Mouse (Mus musculus) forebrain, embryonic 10.5 days (tissue): ENCODE measurements around the gene Lypd6. TPM values are rescaled to one million over a fixed set of nuclear protein-coding genes. Genes with fewer than 3 reads are reported as not detected.

ENCODE experiments used
- DNase-seq: peaks from one replicate; pipeline ENCODE4 v3.0.0-alpha.2; 2017; ENCODE audit warnings: low spot score; ENCODE audit errors: extremely low spot score
- H3K27ac ChIP-seq: fragments of 300-500 bp; sonication (generic); 2 replicates; pipeline ENCODE4 v1.5.1; 2016; ENCODE audit warnings: mild to moderate bottlenecking
- H3K27me3 ChIP-seq: fragments of 300-500 bp; sonication (generic); 2 replicates; pipeline ENCODE4 v1.6.1; 2016; ENCODE audit warnings: mild to moderate bottlenecking; ENCODE audit not compliant: poor library complexity, severe bottlenecking
- H3K36me3 ChIP-seq: fragments of 300-500 bp; sonication (generic); replicated peaks from 2 replicates; pipeline ENCODE4 v1.6.1; 2016; ENCODE audit warnings: mild to moderate bottlenecking, moderate library complexity
- H3K4me1 ChIP-seq: fragments of 300-500 bp; sonication (generic); 2 replicates; pipeline ENCODE4 v1.6.1; 2016
- H3K4me3 ChIP-seq: fragments of 300-500 bp; sonication (generic); 2 replicates; pipeline ENCODE4 v1.5.1; 2016; ENCODE audit warnings: mild to moderate bottlenecking, moderate library complexity
- H3K9me3 ChIP-seq: fragments of 300-500 bp; sonication (generic); 2 replicates; pipeline ENCODE4 v1.6.1; 2016; ENCODE audit warnings: mild to moderate bottlenecking, moderate library complexity
- WGBS: fragments of 180-500 bp; shearing (Covaris S2); methylation state at CpG from one replicate; pipeline ENCODE4 v1.1.7; 2016; 5-methylcytosine and 5-hydroxymethylcytosine counted together
- polyA plus RNA-seq: library from polyadenylated mRNA; unstranded; fragments of >200 nt; fragmentation: Nextera tagmentation; extraction: Ambion mirVana; gene quantifications from 2 replicates; pipeline ENCODE4 v1.2.1, GENCODE M21; 2016

Lypd6 gene
- polyA plus RNA-seq, 1 experiment from 2014 or later = 3.9 TPM

DNA sequence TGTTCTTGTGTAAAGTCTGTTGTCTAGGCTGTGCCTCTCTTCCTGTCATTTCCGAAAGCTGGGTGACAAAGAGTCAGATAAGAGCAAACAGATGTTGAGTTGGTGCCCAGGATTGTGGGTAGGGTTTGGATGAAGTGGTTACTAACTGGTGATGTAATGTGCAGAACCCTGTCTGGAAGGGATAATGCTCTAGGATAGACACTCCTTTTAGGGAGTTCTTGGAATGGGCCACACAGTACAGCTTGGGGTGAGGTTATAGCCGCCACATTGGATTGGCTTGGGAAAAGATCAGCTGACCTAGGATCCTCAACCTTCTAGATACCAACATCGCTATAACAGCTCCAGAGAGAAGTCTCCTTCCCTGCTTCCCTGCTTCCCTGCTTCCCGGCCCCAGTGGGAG lies 5.9 kb downstream of the Lypd6 start:
- H3K4me3 ChIP-seq = no peak overlapping the region
- no peaks in the 10 kb centered on the region for H3K36me3 ChIP-seq
- H3K27ac ChIP-seq = no peak overlapping the region
- peaks cover 5% of the 10 kb centered on the region; the same call in 1 of the 2 replicates for H3K4me1 ChIP-seq
- H3K27me3 ChIP-seq = peaks cover 22% of the 10 kb centered on the region
- no peaks in the 10 kb centered on the region for H3K9me3 ChIP-seq
- 81% methylated on average over 4 of the region's 4 CpGs for WGBS
- no peak for DNase-seq

DNA sequence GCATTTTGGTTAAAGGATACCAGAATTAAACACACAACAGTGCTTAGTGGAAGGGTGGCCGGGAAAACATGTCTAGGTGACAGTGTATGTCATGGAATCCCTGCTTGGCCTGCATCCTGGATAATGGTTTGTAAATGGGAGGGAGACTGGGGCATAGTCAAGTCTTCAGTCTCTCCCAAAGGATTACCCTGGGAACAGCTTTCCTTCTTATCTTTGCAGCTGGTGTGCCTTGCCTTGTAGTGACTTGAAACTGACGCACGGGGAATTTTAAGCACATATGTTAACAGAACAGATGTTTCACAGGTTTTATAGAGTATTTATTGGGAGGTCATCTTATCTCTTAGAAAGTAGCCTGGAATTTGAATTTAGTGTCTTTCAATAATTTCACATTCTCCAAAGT lies 18.5 kb downstream of the Lypd6 start:
- Histone ChIP-seq H3K4me1 (peaks cover 7% of the 10 kb centered on the region; the same call in 1 of the 2 replicates), H3K27me3 (no peaks in the 10 kb centered on the region), H3K36me3 (no peaks in the 10 kb centered on the region), H3K9me3 (no peaks in the 10 kb centered on the region), H3K4me3 (no peak overlapping the region), H3K27ac (no peak overlapping the region)
- no peak for DNase-seq
- WGBS = 88% methylated on average over 3 of the region's 3 CpGs

DNA sequence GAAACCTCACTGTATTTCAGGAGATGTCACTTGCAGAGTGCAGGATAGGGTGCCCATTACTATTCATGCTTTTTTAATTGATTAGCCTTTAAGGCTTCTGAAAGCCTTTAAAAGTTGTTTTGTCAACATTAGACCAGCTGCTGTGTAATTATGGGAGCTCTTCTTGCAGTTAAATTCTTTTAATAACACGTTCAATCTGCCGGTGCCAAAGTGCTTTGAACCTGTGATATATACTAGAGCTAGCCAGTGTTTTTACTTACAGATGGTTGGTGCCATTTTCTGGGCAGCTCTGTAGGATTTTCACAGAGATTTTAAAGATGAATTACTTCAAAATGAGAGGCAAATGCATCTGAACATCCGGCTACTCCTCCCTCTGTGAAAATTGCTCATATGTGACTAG lies 21.5 kb downstream of the Lypd6 start:
- Histone ChIP-seq H3K4me3 (no peak overlapping the region), H3K36me3 (no peaks in the 10 kb centered on the region), H3K27me3 (no peaks in the 10 kb centered on the region), H3K27ac (no peak overlapping the region), H3K4me1 (peaks cover 7% of the 10 kb centered on the region; the same call in 1 of the 2 replicates), H3K9me3 (no peaks in the 10 kb centered on the region)
- no peak for DNase-seq
- WGBS = 78% methylated on average over 3 of the region's 3 CpGs

DNA sequence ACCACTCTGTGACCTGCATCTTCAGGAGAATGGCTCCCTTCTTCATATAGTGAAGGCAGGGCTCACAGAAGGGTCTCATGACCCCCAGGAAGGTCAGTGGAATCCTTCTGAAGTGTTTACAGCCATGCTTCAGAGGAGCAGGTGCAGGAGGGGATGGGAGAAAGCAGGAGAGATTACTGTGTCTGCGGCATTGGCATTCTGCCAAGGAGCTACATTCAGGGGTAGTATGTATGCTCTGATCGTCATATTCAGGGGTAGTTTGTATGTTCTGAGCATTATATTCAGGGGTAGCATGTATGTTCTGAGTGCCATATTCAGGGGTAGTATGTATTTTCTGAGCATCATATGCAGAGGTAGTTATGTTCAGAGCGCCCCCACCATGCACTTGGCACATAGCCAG lies 30.1 kb downstream of the Lypd6 start:
- no peaks in the 10 kb centered on the region for H3K9me3 ChIP-seq
- H3K36me3 ChIP-seq = no peaks in the 10 kb centered on the region
- no peak overlapping the region for H3K4me3 ChIP-seq
- peaks cover 22% of the 10 kb centered on the region for H3K4me1 ChIP-seq
- no peaks in the 10 kb centered on the region for H3K27me3 ChIP-seq
- DNase-seq = no peak
- 96% methylated on average over 3 of the region's 3 CpGs for WGBS
- H3K27ac ChIP-seq = no peak overlapping the region

DNA sequence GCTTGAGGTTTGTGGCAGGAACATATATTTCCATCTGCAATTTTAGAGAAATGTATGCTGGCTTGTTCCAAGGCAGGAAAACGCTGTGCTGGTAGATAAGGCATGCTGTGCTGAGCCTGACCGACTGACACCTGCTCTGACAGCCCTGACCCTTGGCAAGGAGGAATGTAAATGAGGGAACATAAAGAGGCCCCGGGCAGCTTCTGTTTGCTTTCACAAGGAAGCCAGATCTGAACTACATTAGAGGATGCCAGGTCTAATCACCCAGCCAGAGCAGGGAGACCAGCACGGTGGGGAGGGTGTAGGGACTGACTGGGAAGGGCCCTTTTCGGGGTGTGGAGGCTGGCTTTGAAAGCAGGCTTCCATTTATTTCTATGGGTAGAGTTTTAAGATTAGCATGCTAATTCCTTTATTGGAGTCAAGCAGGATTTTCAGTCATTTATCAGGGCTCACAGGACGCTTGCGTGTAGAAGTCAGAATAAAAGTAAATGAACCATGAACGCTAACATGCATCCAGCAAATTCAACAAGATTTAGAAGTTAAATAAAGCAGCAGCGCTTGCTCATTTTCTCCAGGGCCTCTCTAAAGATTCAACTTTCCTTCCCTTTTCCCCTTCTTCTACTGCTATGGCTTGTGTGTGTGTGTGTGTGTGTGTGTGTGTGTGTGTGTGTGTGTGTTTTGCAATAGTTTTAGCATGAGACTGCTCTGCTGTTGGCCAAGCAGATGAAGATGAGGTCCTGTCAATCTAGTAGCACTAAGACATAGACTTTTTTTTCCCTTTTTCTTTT lies 34.3 kb downstream of the Lypd6 start:
- H3K27me3 ChIP-seq = no peaks in the 10 kb centered on the region
- DNase-seq = no peak
- H3K4me3 ChIP-seq = no peak overlapping the region
- peak overlapping the region; percentile 13; the same call in 1 of the 2 replicates for H3K27ac ChIP-seq
- H3K36me3 ChIP-seq = no peaks in the 10 kb centered on the region
- peaks cover 42% of the 10 kb centered on the region for H3K4me1 ChIP-seq
- H3K9me3 ChIP-seq = no peaks in the 10 kb centered on the region
- 35% methylated on average over 9 of the region's 9 CpGs for WGBS

DNA sequence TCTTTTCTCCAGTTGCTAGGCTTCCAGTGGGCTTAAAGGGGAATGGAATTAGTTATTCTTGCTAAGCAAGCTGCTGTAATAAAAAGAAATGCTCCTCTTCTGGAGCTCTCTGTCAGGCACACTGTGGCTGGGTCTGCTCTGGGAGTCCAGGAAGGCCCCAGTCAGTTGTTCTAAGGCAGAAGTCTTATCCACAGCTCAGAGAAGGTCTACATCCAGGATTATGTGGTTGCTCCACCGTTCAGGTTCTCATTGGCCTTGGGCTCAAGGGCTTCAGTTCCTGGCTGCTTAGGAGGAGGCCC lies 34.9 kb downstream of the Lypd6 start:
- H3K4me1 ChIP-seq = peaks cover 42% of the 10 kb centered on the region
- peak overlapping the region; percentile 26; the same call in 1 of the 2 replicates for H3K27ac ChIP-seq
- no peak for DNase-seq
- H3K9me3 ChIP-seq = no peaks in the 10 kb centered on the region
- 82% methylated on average over 1 of the region's 1 CpGs for WGBS
- H3K4me3 ChIP-seq = no peak overlapping the region
- no peaks in the 10 kb centered on the region for H3K27me3 ChIP-seq
- H3K36me3 ChIP-seq = no peaks in the 10 kb centered on the region

DNA sequence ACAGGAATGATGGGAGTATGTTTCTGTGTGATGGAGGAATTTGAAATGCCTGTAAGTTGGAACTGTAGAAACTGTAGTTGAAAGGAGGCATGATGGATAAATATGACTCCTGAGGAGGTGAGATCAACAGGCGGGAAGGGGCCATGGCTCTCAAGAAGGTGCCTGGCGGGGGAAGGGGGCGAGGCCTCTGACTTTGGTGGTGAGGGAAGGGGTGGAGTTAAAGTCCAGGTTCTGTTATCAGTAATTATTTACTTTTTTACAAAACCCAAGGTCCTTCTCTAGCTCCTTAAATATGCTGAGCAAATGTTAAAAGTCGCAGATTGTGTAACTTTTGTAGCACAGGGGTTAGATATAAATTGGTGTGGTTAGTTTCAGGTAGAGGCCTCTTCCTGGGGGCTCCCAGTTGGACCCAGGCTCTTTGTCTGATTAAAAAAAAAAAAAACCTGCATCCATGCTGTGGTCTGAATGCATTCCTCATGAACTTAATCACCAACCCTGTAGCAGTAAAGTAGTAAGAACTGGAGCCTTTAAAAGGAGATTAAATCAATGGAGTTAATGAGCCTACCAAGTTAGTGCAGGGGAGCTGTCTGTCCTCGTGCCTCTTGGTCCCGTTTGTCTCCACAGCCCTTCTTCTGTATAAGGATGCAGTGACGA lies 37.7 kb downstream of the Lypd6 start:
- no peaks in the 10 kb centered on the region for H3K27me3 ChIP-seq
- no peaks in the 10 kb centered on the region for H3K36me3 ChIP-seq
- H3K9me3 ChIP-seq = no peaks in the 10 kb centered on the region
- no peak overlapping the region for H3K4me3 ChIP-seq
- peaks cover 34% of the 10 kb centered on the region for H3K4me1 ChIP-seq
- WGBS = 52% methylated on average over 7 of the region's 7 CpGs
- H3K27ac ChIP-seq = peak overlapping the region; percentile 59; the same call in 1 of the 2 replicates
- DNase-seq = no peak

DNA sequence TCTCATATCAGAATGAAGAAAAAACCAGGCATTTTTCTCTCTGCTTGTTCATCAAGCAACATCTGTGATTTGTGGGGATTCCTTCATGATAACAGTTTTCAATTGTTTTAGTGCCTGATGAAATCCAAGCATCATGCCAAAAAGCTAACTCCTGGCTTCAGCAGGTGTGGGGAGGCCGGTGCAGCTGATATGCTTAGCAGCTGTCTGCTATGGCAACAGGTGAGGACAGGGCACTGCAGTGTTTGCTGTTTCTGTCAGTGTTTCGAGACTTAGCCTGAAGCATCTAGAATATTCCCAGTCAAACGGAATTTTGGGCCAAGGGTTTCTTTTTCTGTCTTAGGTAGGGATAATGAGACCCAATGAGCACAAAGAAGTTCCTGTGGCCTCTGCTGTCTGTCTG lies 39.4 kb downstream of the Lypd6 start:
- 81% methylated on average over 3 of the region's 3 CpGs for WGBS
- no peak for DNase-seq
- no peaks in the 10 kb centered on the region for H3K27me3 ChIP-seq

DNA sequence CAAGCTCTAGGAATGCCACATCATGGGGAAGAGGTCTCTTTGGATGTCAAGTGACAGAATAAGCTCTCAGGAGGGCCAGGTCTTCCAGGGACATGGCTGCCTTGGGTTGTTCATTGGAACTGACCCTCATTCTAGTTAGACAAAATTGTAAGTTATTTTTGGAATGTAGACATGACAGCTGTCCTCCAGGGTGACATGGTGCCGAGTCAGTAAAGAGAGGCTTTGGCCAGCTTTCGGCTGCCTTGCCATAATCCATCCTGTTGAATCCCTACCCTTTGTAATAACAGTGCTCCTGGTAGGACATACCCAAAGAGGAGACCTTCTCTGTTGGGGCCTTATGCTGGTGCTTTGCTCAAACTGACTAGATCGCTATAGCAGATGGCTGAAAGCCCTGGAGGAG lies 39.8 kb downstream of the Lypd6 start:
- H3K4me1 ChIP-seq = peaks cover 33% of the 10 kb centered on the region
- H3K9me3 ChIP-seq = no peaks in the 10 kb centered on the region
- no peak for DNase-seq
- H3K27me3 ChIP-seq = no peaks in the 10 kb centered on the region
- no peak overlapping the region for H3K27ac ChIP-seq
- H3K36me3 ChIP-seq = no peaks in the 10 kb centered on the region
- H3K4me3 ChIP-seq = no peak overlapping the region
- 87% methylated on average over 3 of the region's 3 CpGs for WGBS

More for the DNA sequence above, 39.4 kb downstream of the Lypd6 start:
- Histone ChIP-seq H3K4me1 (peaks cover 36% of the 10 kb centered on the region), H3K4me3 (no peak overlapping the region), H3K27ac (no peak overlapping the region), H3K36me3 (no peaks in the 10 kb centered on the region), H3K9me3 (no peaks in the 10 kb centered on the region)

DNA sequence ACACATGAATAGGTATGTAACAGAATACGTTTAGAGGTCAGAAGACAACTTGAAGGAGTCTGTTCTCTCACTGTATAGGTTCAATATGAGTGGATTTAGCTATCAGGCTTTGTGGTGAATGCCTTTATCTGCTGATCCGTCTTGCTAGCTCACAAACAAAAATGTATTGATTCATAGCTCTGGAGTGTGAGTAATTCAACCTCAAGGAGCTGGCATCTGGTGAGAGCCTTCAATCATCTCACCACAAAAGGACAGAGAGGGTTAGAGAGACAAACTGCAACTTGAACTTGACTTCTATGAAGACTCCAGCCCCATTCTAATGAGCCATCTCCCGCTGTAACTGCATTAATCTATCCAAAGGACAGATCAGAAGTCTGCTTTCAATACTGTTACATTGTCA lies 40.6 kb downstream of the Lypd6 start:
- Histone ChIP-seq H3K27ac (no peak overlapping the region), H3K4me1 (peaks cover 28% of the 10 kb centered on the region), H3K27me3 (no peaks in the 10 kb centered on the region), H3K9me3 (no peaks in the 10 kb centered on the region), H3K36me3 (no peaks in the 10 kb centered on the region), H3K4me3 (no peak overlapping the region)
- DNase-seq = no peak
- WGBS = 76% methylated on average over 3 of the region's 3 CpGs

DNA sequence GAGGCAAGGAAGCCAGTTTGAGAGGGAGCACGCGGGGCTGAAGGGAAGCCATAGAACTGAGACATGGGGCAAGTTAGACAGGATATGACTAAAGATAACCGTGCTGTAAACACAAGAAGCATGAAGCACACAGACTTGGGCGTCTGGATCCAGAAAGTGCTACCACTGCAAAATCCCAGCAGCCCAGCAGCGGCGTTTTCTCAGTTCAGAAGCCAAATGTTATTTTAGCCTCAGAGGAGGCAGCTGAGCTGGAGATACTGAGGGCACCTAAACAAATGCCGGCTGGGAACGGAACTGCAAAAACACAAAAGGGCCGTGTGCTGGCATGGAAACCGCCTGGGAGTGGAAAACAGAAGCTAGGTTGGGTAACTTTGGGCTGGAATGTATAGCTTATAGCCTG lies 43.9 kb downstream of the Lypd6 start:
- Histone ChIP-seq H3K4me3 (no peak overlapping the region), H3K36me3 (no peaks in the 10 kb centered on the region), H3K27me3 (no peaks in the 10 kb centered on the region), H3K9me3 (no peaks in the 10 kb centered on the region), H3K27ac (peak overlapping the region; percentile 25; the same call in 1 of the 2 replicates), H3K4me1 (peaks cover 10% of the 10 kb centered on the region)
- 81% methylated on average over 10 of the region's 10 CpGs for WGBS
- peak; percentile 13 for DNase-seq

DNA sequence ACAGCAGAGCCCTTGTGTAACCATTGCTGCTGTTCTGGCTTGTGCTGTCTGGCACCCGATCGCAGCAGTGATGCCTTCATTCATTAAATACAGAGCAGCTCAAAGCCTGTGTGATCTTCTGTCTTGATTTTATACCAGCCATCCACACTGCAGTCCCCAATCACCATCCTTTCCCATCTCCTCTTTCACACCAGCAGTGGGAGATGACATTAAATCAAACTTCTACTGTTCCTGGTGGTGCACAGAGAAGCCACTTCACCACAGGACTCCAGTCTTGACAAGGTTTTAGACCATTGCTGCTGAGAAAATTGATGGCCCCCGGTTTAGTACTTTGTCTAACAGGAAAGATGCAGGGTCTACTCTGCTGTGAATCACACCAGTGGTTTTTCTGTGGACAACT lies 44.9 kb downstream of the Lypd6 start:
- peaks cover 10% of the 10 kb centered on the region for H3K4me1 ChIP-seq
- no peaks in the 10 kb centered on the region for H3K9me3 ChIP-seq
- DNase-seq = peak; percentile 11
- WGBS = 84% methylated on average over 3 of the region's 3 CpGs
- H3K27me3 ChIP-seq = no peaks in the 10 kb centered on the region
- no peak overlapping the region for H3K27ac ChIP-seq
- H3K36me3 ChIP-seq = no peaks in the 10 kb centered on the region
- H3K4me3 ChIP-seq = no peak overlapping the region

DNA sequence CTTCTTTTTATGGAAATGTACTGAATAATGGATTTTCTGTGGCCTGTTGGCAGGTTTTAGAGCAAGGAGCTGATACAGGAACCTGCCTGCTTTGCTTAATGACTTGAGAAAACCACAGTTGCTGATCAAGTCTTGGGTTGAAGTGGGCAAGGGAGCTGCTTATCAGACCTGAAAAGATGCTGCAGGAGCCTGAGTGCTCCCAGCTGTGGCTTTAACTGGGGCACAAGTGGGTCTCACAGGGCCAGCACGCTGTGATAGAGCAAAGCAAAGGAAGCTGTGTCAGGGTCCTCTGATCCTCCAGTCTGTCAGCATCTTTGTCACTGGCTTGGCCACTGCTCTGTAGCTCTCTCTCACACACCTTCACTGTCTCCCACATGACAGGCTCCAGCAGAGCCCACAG lies 45.4 kb downstream of the Lypd6 start:
- H3K4me1 ChIP-seq = peaks cover 10% of the 10 kb centered on the region
- 69% methylated on average over 1 of the region's 1 CpGs for WGBS
- H3K27ac ChIP-seq = no peak overlapping the region
- no peaks in the 10 kb centered on the region for H3K9me3 ChIP-seq
- H3K27me3 ChIP-seq = no peaks in the 10 kb centered on the region
- DNase-seq = peak; percentile 10
- H3K4me3 ChIP-seq = no peak overlapping the region
- no peaks in the 10 kb centered on the region for H3K36me3 ChIP-seq
